Mouse (Mus musculus) brain, embryonic 18.5 days (tissue): ENCODE data around the gene Usp39.

Experiments used
- DNase-seq: peaks from one replicate; pipeline ENCODE4 v3.0.0-alpha.2; 2012; ENCODE audit warnings: low read depth, low spot score

Gene Usp39

GRCm38 (mm10) chr6:72352636-72353405, 7.8 kb upstream of the Usp39 start:
- DNase-seq: no peak

- DNase-seq: no peak
Observed at GRCm38 (mm10) chr6:72350214-72350613, 5.2 kb upstream of the Usp39 start.

GRCm38 (mm10) chr6:72348411-72348810, 3.4 kb upstream of the Usp39 start:
- DNase-seq: no peak

GRCm38 (mm10) chr6:72347166-72347941, 2.4 kb upstream of the Usp39 start, which contains the start of gene 0610030E20Rik:
Gene 0610030E20Rik (plus strand): TSS chr6:72347317.
- DNase-seq: no peak

DNA sequence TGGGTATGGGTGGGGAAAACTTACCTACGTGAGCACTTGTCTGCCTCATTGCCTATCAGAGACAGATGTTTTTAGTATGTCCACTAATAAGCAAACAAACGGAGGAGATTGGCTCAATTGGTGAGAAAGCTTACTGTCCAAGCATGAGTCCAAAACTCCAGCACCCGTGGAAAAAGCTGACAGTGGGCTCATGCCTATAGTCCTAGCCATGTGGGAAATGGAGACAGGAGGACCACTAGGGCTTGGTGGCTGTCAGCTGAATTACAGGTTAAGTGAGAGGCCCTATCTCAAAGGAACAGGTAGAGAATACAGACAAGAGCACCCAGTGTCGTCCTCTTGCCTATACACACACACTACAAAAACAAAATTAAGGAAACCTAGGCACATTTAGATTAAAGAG, 1.3 kb upstream of the Usp39 start:
- no peak for DNase-seq

DNA sequence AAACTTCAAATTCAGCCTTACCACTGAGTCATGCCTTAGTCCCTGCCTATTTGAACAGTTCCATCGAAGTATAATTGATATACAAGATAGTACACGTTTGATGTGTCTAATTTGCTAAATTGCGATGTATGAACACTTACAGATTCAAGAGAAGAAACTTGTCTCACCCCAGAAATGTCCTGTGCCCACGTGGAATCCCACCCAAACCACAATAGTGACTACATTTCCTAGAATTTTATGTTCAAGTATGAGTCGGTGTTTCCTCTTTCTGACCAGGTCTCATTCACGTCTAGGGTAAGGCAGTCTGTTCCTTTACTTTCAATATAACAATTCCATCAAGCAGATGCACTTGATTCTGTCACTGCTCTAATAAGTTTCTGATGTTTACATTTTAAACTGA, 649 bp upstream of the Usp39 start:
- no peak for DNase-seq

DNA sequence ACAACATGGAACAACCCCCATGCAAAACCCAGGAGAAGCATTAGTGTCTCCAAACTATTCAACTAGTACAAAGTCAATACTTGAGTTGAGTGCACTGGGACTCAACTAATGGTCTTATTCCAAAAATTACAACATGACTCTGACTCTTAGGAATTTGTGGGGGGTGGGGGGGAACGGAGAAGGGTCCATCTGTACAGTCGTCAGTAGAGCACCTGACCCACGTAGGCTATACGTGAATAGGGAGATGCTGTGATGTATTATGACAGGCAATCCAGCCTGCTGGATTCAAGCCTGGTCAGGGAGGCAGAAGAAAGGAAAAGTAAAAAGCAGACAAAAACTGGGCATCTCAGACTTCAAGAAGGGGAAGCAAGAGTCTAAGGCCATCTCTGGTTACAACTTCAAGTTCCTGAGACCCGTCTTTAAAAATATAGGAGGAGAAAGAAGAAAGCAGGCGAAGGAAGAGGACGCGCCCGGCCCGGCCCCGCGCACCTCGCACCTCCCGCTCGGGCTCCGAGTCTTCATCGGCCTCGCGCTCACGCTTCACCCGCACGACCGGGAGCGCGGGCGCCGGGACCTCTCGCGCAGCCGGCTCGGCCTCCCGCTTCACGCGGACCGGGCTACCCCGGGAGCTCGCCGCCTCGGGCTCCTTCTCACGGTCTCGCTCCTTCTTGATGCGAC, 449 bp downstream of the Usp39 start:
- DNase-seq: no peak

DNA sequence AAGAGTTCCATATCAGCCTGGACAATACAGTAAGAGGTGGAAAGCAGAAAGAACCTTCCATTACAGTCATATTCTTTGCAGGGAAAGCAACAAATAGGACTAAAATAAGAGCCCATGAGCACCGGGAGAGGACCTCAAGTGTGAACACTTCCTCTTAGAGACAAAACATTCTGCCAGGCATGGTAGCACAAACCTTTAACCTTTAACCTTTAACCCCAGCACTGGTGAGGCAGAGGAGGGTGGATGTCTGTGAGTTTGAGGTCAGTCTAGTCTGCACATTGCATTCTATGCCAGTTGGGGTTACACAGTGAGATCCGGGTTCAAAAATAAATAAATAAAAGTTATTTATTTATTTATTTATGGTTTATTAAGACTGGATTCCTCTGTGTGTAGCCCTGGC, 4.5 kb downstream of the Usp39 start:
- no peak for DNase-seq

- DNase-seq: no peak
Observed at GRCm38 (mm10) chr6:72333111-72333510, 11.9 kb downstream of the Usp39 start.

DNA sequence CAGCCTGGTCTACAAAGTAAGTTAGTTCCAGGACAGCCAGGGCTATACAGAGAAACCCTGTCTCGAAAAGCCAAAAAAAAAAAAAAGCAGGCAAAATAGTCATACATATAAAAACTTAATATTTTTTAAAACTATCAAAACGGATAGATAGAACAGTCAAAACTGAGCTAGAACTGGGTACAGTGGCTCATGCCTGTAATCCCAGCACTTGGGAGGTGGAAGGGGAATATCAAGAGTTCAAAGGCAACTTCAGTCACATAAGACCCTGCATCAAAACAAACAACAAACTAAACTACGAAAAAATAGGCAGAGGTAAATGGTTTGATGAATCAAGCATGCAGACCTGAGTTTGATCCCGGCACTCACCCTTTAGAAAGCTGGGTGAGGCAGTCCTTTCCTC, 14.9 kb downstream of the Usp39 start:
- DNase-seq: no peak

DNA sequence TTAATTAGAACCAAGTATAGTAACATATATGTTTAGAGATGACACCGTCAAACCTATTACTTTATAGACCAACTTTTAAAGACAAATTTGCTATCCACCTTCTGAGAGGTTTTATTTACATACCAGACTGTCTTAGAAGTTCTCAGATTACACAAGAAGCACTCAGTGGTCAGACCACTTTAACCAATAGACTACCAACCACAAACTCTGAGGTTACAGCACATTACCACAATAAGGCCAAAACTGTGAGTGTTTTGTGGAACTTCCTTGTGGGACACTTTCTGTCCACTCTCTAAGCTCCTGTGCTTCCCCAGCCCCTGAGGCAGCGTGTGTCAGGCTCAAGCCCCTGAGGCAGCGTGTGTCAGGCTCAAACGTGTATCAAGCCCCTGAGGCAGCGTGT, 16.0 kb downstream of the Usp39 start:
- DNase-seq: no peak

GRCm38 (mm10) chr6:72326274-72326673, 18.7 kb downstream of the Usp39 start:
- no peak for DNase-seq

DNA sequence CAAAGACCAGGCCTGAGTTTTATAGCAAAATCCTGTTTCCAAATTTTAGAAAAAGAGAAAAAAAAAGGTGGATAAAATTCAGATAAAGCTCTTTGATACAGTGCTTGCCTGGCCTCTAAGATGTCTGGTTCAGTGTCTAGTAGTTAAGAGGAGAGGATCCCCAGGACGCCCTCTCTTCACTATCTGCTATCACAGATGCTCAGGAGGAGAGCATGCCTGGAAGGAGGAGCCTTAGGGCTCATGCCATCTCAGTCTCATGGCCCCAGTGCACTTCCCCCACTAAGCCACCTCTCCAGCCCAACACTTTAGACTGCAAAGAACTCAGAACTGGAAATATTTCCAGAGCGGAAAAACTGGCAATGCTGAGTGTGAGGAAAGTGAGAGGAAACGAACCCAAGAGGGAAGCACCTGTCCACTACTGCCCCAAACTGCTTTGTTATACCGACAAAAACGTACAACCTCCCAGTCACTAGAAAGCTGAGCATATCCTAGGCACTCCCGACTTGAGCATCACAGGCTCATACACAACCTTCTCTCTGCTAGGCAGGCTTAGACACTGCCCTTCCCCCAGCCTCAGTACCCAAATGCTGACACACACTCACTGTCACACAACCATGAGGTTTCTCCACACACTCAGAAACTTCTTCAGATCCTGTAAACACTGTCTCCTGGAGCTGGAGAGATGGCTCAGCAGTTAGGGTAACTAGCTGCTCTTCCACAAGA, 21.0 kb downstream of the Usp39 start:
- DNase-seq: no peak

- DNase-seq: no peak
Observed at GRCm38 (mm10) chr6:72322936-72323335, 22.0 kb downstream of the Usp39 start.

GRCm38 (mm10) chr6:72319019-72319418, 26.0 kb downstream of the Usp39 start:
- DNase-seq: no peak

DNA sequence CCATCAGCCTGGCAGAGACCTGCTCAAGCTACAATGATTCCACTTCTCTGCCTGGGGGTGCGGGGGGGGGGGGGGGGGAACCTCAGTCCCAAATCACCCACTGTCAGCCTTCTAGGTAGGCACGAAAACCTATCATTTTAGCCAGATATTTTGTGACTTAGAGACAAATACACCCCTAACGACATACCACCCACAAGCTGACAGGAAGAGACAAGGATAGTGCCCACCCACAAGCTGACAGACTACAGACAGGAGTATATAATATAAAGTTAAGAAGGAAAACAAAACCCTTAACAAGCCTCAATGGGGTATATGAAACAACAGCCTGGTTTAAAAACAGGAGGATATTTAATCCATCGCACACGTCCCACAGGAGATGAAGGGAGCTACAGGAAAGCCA, 26.5 kb downstream of the Usp39 start:
- DNase-seq: no peak

DNA sequence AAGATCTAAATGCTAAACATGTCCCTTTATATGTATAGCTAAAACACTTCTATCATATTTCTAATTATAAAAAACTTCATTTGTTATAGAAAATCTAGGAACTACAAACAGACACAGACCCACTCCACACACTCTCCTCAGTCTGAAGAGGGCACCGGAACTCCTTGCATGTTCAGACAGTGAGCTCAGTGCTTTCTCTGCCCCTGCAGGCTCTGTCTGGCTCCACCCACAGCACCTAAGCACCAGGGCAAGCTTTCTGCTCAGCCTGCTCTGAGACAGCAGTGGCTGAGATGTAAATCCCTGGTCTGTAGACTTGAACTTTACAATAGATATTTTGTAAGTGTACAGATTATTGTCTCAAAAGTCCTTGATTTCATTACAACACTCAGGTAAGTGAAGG, 28.9 kb downstream of the Usp39 start:
- DNase-seq: no peak

- DNase-seq: no peak
Observed at GRCm38 (mm10) chr6:72315384-72315783, 29.6 kb downstream of the Usp39 start.

- no peak for DNase-seq
Observed at GRCm38 (mm10) chr6:72313124-72313867, 31.7 kb downstream of the Usp39 start.

DNA sequence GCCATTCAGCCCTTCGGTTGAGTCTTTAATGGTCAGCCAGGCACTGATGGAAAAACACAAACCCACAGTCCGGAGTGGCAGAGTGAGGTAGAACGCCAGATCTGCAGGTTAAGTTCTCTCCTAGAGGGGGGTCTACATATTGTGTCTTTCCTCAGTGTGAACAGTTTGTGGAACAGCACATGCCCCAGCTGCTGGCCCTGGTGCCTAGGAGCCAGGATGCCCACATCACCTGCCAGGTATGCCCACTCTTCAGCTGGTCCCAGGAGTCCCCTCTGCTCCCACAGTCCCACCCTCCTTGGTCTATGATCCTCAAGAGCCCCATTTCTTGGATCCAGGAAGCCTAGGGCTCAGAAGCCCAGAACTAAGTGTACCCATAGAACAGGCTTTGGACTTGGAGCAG, 32.8 kb downstream of the Usp39 start:
- no peak for DNase-seq

- no peak for DNase-seq
Observed at GRCm38 (mm10) chr6:72303510-72303909, 41.5 kb downstream of the Usp39 start.
